Mouse (Mus musculus) kidney, postnatal 0 days (tissue): ENCODE results near the gene Smoc1. TPM values are rescaled to one million over a fixed set of nuclear protein-coding genes. Genes with fewer than 3 reads are reported as not detected.

Experiments used
- ATAC-seq: fragments of 200-750 bp; cut with Nextera tagmentation; replicated peaks from 2 replicates; pipeline ENCODE4 v1.8.0; 2017; ENCODE audit warnings: low read depth, moderate number of reproducible peaks, moderate TSS enrichment, moderate library complexity; ENCODE audit not compliant: low FRiP score
- DNase-seq: peaks from one replicate; pipeline ENCODE4 v3.0.0-alpha.2; 2016; ENCODE audit warnings: low spot score
- H3K27ac ChIP-seq: fragments of 300-500 bp; sonication (generic); 2 replicates; pipeline ENCODE4 v1.5.1; 2014; ENCODE audit warnings: mild to moderate bottlenecking
- H3K27me3 ChIP-seq: fragments of 300-500 bp; sonication (generic); 2 replicates; pipeline ENCODE4 v1.6.1; 2014; ENCODE audit warnings: low read length, mixed read lengths; ENCODE audit not compliant: insufficient read depth
- H3K36me3 ChIP-seq: fragments of 300-500 bp; sonication (generic); 2 replicates; pipeline ENCODE4 v1.6.1; 2014; ENCODE audit warnings: low read length, mixed read lengths; ENCODE audit not compliant: insufficient read depth
- H3K4me1 ChIP-seq: fragments of 300-500 bp; sonication (generic); replicated peaks from 2 replicates; pipeline ENCODE4 v1.6.1; 2014; ENCODE audit warnings: antibody characterized with exemption, low read length, mixed read lengths; ENCODE audit not compliant: insufficient read depth
- H3K4me2 ChIP-seq: fragments of 300-500 bp; sonication (generic); 2 replicates; pipeline ENCODE4 v1.6.1; 2014; ENCODE audit warnings: mild to moderate bottlenecking, low read length, moderate library complexity, mixed read lengths
- H3K4me3 ChIP-seq: fragments of 300-500 bp; sonication (generic); replicated peaks from 2 replicates; pipeline ENCODE4 v1.5.1; 2014; ENCODE audit warnings: low read depth, low read length
- H3K9ac ChIP-seq: fragments of 300-500 bp; sonication (generic); 2 replicates; pipeline ENCODE4 v1.6.1; 2014; ENCODE audit warnings: low read depth, low read length
- H3K9me3 ChIP-seq: fragments of 300-500 bp; sonication (generic); replicated peaks from 2 replicates; pipeline ENCODE4 v1.6.1; 2016; ENCODE audit warnings: low read length, inconsistent platforms, mixed read lengths
- CTCF ChIP-seq: IDR thresholded peaks from 2 replicates; pipeline ENCODE4 v1.5.1; 2016; ENCODE audit warnings: antibody characterized with exemption, low read depth, mild to moderate bottlenecking, moderate library complexity
- WGBS: fragments of 180-500 bp; shearing (Covaris S2); extraction: QIAGEN DNeasy Blood & Tissue Kit; methylation state at CpG from one replicate; pipeline ENCODE4 v1.1.7; 2014; 5-methylcytosine and 5-hydroxymethylcytosine counted together
- polyA plus RNA-seq: library from polyadenylated mRNA; unstranded; fragments of >200 nt; fragmentation: Nextera tagmentation; extraction: Ambion mirVana; gene quantifications from 2 replicates; pipeline ENCODE4 v1.2.1, GENCODE M21; 2015

Smoc1 gene
- polyA plus RNA-seq, 1 experiment from 2014 or later: 0.72 TPM

DNA sequence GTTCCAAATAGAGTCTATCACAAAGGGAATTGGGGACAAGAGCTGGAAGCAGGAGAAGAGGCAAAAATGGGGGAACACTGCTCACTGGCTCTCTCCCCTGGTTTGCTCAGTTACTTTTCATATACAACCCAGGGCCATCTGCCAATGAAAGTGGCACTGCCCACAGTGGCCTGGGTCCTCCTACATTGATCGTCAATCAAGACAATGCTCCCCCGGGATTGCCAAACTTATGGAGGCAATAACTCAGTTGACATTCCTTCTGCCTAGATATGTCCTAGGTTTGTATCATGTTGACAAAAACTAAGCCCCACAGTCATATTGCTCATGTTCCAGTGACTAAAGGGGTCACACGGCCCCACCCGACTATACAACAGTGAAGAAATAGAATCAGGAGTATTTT, 162.4 kb downstream of the Smoc1 start:
- H3K4me3 ChIP-seq: no peak overlapping the region
- DNase-seq (no peak), ATAC-seq (no peak)
- no peaks in the 10 kb centered on the region for H3K27me3 ChIP-seq
- H3K4me1 ChIP-seq: no peaks in the 10 kb centered on the region
- no peak overlapping the region for H3K4me2 ChIP-seq
- H3K9me3 ChIP-seq: no peaks in the 10 kb centered on the region
- no peak for TF ChIP-seq CTCF
- no peak overlapping the region for H3K27ac ChIP-seq
- H3K9ac ChIP-seq: no peak overlapping the region
- no peaks in the 10 kb centered on the region for H3K36me3 ChIP-seq
- WGBS: 88% methylated on average over 4 of the region's 4 CpGs

DNA sequence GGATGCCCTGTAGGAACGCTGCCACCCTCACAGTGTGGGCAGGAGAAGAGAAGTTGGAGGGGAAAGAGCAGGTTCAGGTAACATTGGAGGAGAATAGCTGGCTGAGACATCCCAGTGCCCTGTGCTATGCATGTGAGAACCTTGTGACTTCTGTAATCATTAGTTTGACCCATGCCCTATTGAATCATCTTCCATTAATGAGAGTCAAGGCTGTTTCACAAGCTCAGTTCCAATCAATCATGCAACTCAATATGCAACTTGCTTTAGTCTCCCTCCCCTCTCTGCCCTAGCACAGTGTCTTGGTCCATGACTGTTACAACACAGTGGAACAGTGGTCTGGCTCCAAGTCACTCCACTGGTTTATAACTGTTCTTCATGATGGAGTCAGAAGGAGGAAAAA, 163.0 kb downstream of the Smoc1 start:
- 100% methylated on average over 1 of the region's 1 CpGs for WGBS

DNA sequence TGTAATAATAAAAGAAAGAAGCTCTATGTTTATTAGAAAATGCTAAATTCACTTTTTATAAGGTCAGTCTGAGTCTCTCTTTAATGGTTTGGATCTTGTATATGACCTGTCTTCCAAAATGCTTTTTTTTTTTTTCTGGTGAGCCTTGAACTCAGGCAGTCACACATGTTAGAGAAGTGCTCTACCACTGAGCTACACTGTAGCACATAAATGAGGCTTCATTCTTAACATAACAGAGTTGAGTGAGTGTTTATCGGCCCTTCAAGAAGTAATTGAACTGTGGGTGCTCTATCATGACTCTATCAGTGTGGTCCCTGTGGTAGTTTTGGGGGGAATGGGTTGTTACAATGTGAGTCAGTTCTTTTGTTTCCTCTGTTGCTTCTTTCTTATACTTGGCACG, 167.4 kb downstream of the Smoc1 start:
- H3K4me3 ChIP-seq: no peak overlapping the region
- no peak overlapping the region for H3K9ac ChIP-seq
- DNase-seq: no peak
- no peaks in the 10 kb centered on the region for H3K9me3 ChIP-seq
- no peaks in the 10 kb centered on the region for H3K4me1 ChIP-seq
- no peak overlapping the region for H3K27ac ChIP-seq
- H3K4me2 ChIP-seq: no peak overlapping the region
- TF ChIP-seq CTCF: no peak
- 79% methylated on average over 2 of the region's 2 CpGs for WGBS
- no peaks in the 10 kb centered on the region for H3K27me3 ChIP-seq
- no peak for ATAC-seq
- H3K36me3 ChIP-seq: no peaks in the 10 kb centered on the region

More for the DNA sequence above, 163.0 kb downstream of the Smoc1 start:
- Histone ChIP-seq H3K9me3 (no peaks in the 10 kb centered on the region), H3K27ac (no peak overlapping the region), H3K4me3 (no peak overlapping the region), H3K4me2 (no peak overlapping the region), H3K9ac (no peak overlapping the region), H3K36me3 (no peaks in the 10 kb centered on the region), H3K27me3 (no peaks in the 10 kb centered on the region), H3K4me1 (no peaks in the 10 kb centered on the region)
- TF ChIP-seq CTCF: no peak
- DNase-seq (no peak), ATAC-seq (no peak)

DNA sequence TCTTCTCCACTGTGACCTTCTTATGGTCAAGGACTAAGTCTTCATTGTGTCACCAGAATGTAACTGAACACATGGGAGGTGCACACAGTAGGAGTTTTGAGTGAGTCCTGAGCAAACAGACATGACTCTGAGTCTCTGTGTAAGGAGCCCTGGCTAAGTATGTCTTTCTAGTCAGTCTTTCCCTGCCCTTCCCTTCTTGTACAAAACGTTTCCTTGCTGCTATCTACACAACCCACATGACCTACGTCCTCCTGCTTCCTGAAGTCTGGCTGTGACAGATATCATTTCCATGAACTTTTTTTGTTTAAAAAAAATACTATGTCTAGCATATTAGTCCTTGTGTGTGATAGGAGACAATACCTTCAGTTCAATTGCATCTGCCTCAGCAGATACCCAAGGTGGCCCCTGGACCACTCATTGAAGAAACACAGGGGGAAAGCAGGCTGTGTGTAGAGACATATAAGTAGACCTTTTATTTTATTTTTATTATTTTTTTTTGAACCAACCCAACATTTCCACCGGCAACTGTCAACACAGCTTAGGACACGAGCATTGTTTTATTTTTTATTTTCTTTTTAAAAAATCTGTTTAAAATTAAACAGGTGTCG, 171.0 kb downstream of the Smoc1 start:
- H3K4me1 ChIP-seq: no peaks in the 10 kb centered on the region
- H3K4me2 ChIP-seq: no peak overlapping the region
- no peak for ATAC-seq
- H3K27ac ChIP-seq: no peak overlapping the region
- no peak overlapping the region for H3K4me3 ChIP-seq
- WGBS: 61% methylated on average over 5 of the region's 5 CpGs
- H3K27me3 ChIP-seq: no peaks in the 10 kb centered on the region
- no peak for DNase-seq
- no peaks in the 10 kb centered on the region for H3K9me3 ChIP-seq
- TF ChIP-seq CTCF: no peak
- H3K36me3 ChIP-seq: no peaks in the 10 kb centered on the region
- no peak overlapping the region for H3K9ac ChIP-seq

DNA sequence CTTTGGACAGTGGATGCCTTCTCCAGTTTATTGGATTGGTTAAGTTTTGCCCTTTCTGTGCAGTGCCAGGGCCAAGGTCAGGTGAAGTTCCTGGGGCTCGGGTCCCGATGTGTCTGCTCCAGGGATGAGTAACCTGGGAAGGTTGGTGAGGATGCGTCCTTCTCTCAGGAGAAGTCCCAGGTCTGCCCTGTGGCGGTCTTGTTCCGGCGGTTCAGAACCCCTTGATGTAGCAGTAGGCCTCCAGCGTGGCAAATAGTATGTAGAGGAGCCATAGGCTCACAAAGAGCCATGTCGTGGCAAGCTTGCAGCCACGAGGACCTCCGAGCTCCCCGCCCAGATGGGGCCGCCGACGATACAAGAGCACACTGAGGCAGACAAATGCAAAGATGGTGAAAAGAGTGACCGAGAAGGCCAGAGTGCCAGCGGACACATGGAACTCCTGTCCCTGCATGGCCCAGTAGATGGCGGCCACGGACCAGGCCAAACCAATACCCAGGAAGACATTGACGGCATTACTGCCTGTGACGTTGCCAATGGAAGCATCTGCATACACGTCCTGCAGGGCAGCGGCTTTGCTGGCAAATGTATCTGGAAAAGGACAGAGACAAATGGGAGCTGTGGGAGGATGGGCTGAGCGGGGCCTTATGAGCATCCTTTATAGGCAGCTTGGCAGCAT, 172.8 kb downstream of the Smoc1 start:
- 31% methylated on average over 23 of the region's 23 CpGs for WGBS
- Histone ChIP-seq H3K9me3 (no peaks in the 10 kb centered on the region), H3K36me3 (no peaks in the 10 kb centered on the region), H3K4me3 (no peak overlapping the region), H3K4me1 (no peaks in the 10 kb centered on the region), H3K27ac (no peak overlapping the region), H3K27me3 (no peaks in the 10 kb centered on the region), H3K4me2 (no peak overlapping the region), H3K9ac (no peak overlapping the region)
- DNase-seq (peak; percentile 77), ATAC-seq (no peak)
- TF ChIP-seq CTCF: peak; percentile 83

DNA sequence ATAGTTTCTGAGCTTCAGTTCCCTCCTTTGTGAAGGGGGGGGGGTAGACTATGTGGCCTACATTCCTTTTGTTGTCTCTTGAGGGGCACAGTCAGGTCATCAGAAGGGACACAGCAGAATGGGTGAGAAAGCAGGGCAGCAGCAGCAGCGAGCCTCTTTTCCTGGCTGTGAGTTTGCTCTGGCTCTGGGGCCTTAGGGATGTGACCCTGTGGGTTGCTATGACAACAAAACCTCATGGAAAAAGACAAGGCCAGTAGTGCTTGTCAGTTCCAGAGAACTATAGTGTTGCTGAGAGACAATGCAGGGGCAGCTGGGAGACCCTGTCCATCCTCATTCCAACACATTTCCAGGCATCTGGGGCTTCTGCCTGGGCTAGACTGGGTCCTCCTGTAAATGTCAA, 176.6 kb downstream of the Smoc1 start:
- Histone ChIP-seq H3K27ac (no peak overlapping the region), H3K9me3 (no peaks in the 10 kb centered on the region), H3K9ac (no peak overlapping the region), H3K4me1 (no peaks in the 10 kb centered on the region), H3K36me3 (no peaks in the 10 kb centered on the region), H3K27me3 (no peaks in the 10 kb centered on the region), H3K4me2 (no peak overlapping the region), H3K4me3 (no peak overlapping the region)
- TF ChIP-seq CTCF: no peak
- ATAC-seq (no peak), DNase-seq (no peak)
- WGBS: 20% methylated on average over 1 of the region's 1 CpGs
